Mouse (Mus musculus) MEL (cell line): ENCODE data around the gene Arhgef3.

Experiments used
- BHLHE40 ChIP-seq: IDR thresholded peaks from 2 replicates; pipeline ENCODE4 v1.6.1; 2012; ENCODE audit warnings: low read depth, mild to moderate bottlenecking, inconsistent platforms, low read length, improper control_type of control experiment, borderline replicate concordance
- NELFE ChIP-seq: IDR thresholded peaks from 2 replicates; pipeline ENCODE4 v1.6.1; 2011; ENCODE audit warnings: low read depth, low read length, improper control_type of control experiment
- POLR2A ChIP-seq, 2 experiments: IDR thresholded peaks; 2 replicates each; pipeline ENCODE4 v1.6.1; 2011 to 2012; ENCODE audit warnings: low read length in 2 of 2, mild to moderate bottlenecking in 2 of 2, control low read depth in 1 of 2, improper control_type of control experiment in 1 of 2, low read depth in 1 of 2, moderate library complexity in 1 of 2; ENCODE audit not compliant: control insufficient read depth in 1 of 2, insufficient read depth in 1 of 2, poor library complexity in 1 of 2

GRCm38 (mm10) chr14:27231974-27232780, 117.5 kb downstream of the Arhgef3 start:
- TF ChIP-seq NELFE (no peak), BHLHE40 (no peak), POLR2A (IDR thresholded peaks at IDR 0.05; ENCODE audit: control insufficient read depth in 1 of 2, insufficient read depth in 1 of 2, low read depth in 1 of 2, low read length in 2 of 2, poor library complexity in 1 of 2) (no peak)
